Mouse (Mus musculus) fibroblast of lung, adult 2 months (primary cell): Measurements from ENCODE around the gene Gm7324.
"Not testable (repeated sequence)": the region's sequence is repeated elsewhere in the genome, so short reads cannot be mapped to it uniquely, and the experiment has no call there.

Experiments used
- DNase-seq: peaks from one replicate; pipeline ENCODE4 v3.0.0-alpha.2; 2011; ENCODE audit warnings: low read depth

Gm7324 gene

DNA sequence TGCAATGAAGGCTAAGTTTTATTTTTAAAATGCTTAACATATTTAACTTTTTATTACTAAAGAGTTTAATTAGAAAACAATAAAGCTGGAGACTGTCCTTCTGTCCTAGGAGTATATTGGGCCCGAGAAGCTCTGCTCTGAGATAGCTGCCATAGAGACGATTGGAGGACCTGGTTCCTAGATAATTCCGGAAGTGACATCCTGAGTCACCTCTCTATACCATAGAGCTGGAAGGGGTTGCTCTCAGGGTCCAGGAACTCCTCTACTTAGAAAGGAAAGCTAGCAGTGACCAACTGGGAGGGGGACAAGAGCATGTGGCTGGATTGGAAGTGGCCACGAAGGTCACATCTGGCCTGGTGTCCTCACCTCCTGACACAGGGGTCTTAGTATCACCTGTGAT lies at the start of gene Gm7324:
Gene Gm7324 (plus strand): TSS at position 208 of the 400 bp plus-strand sequence.
- not testable (repeated sequence) for DNase-seq

DNA sequence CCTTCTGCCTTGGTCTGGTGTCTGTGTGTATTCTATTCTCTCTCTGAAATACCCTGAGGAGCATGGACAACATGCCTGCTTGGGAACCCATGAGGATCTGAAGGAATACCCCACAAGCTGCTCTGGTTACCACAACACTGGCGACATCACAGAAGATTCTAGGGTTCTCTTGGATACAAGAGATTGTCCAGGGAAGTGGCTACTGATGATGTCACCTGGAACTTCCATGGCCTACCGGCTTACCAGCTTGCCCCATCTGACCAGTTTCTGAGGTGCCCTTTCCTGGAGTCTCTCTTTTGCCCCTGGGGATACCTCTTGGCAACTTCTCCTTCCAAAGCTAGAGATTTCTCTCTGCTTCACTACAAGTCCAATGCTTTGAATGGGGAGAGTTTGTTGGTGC lies 20.5 kb upstream of the Gm7324 start, which contains the start of gene Gm8165:
Gene Gm8165 (minus strand): TSS at position 101 of the 400 bp plus-strand sequence.
- DNase-seq = not testable (repeated sequence)

- DNase-seq = not testable (repeated sequence)
These were observed 29.8 kb downstream of the Gm7324 start, which contains the start of gene Gm16506 for GRCm38 (mm10) chr14:43727385-43727784. Gene Gm16506 (minus strand): TSS chr14:43727485.

DNA sequence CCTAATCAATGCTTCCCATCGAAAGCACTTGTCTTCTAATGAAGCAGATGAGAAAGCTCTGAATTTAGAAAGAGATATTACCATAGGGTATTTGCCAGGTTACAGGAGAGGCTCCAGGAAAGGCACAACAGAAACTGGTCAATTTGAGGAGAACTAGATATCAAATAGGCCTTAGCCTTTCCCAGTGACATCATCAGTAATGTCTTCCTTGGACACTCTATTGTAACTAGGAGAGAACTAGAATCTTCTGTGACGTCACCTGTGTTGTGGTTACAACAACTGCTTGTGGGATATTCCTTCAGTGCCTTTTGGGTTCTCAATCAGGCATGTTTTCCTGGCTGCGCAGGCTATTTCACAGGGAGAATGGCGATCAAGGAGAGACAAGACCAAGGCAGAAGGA lies 49.9 kb downstream of the Gm7324 start, which contains the start of gene Gm6526:
Gene Gm6526 (plus strand): TSS at position 301 of the 400 bp plus-strand sequence.
- not testable (repeated sequence) for DNase-seq
